11 mouse cellular contexts compared by ENCODE assay signal in genomic region chr14:37068516-37068915, GRCm38 (mm10). TPM values are rescaled to one million over a fixed set of nuclear protein-coding genes. Genes with fewer than 3 reads are reported as not detected.
A peak's percentile ranks its signal among the peaks of the same experiment; 100 is the strongest.
DNase-seq lines count a peak whose midpoint lies in the region; ATAC-seq lines count a peak whose summit lies in the region.
"Had no signal": no experiment of that assay in that cellular context is flagged by ENCODE, and none has a peak within 500 bp of the region (broad histone marks: within the 10 kb centered on the region; RNA-seq: fewer than 3 reads in every experiment).

No protein-coding gene starts in this region.

- no peak overlapping the region for H3K27ac ChIP-seq in limb, embryonic 10.5 days
- H3K27ac ChIP-seq in midbrain, embryonic 13.5 days, result no peak overlapping the region

- no peak overlapping the region for H3K4me2 ChIP-seq in midbrain, embryonic 13.5 days (replicated peaks)

- peak; percentile 35 for DNase-seq in left cerebral cortex, postnatal 4 days
- DNase-seq in left cerebral cortex, postnatal 25 days (ENCODE audit: low spot score in 2 of 2), result no peak
- DNase-seq in ZHBTc4 (ENCODE audit: low read depth, low spot score), result peak; percentile 78
- DNase-seq in embryo, embryonic 9.5 days (ENCODE audit: extremely low spot score), result peak; percentile 64
- DNase-seq in limb, embryonic 10.5 days (ENCODE audit: low spot score), result peak; percentile 83
- peak; percentile 7 to 9 for DNase-seq in thymus, postnatal 36 days
- DNase-seq in layer of hippocampus, adult 18-20 months (ENCODE audit: low spot score in 2 of 2), result no peak

- no peak for ATAC-seq in midbrain, embryonic 13.5 days

- H3K4me3 ChIP-seq in limb, embryonic 10.5 days, result no peak overlapping the region
- H3K4me3 ChIP-seq in midbrain, embryonic 13.5 days (replicated peaks), result no peak overlapping the region

- no peaks in the 10 kb centered on the region for H3K9me3 ChIP-seq in limb, embryonic 10.5 days (replicated peaks)
- no peaks in the 10 kb centered on the region for H3K9me3 ChIP-seq in midbrain, embryonic 13.5 days

- no peaks in the 10 kb centered on the region for H3K4me1 ChIP-seq in limb, embryonic 10.5 days
- no peaks in the 10 kb centered on the region for H3K4me1 ChIP-seq in midbrain, embryonic 13.5 days (replicated peaks)

- intact Hi-C loops in left cerebral cortex, postnatal 4 days (cut with DNase I), result no loop called here
- intact Hi-C loops in left cerebral cortex, postnatal 25 days (cut with DNase I), result no loop called here

- H3K9ac ChIP-seq in midbrain, embryonic 13.5 days (replicated peaks), result no peak overlapping the region

- WGBS in limb, embryonic 10.5 days, result 16% methylated on average over 9 of the region's 9 CpGs
- 20% methylated on average over 9 of the region's 9 CpGs for WGBS in midbrain, embryonic 13.5 days

- no peaks in the 10 kb centered on the region for H3K36me3 ChIP-seq in limb, embryonic 10.5 days
- no peaks in the 10 kb centered on the region for H3K36me3 ChIP-seq in midbrain, embryonic 13.5 days

- H3K27me3 ChIP-seq in limb, embryonic 10.5 days (ENCODE audit: low read depth, poor library complexity, severe bottlenecking), result no peaks in the 10 kb centered on the region
- 0 out of 2 replicates have a peak, but pooled peaks cover 4% of the 10 kb centered on the region for H3K27me3 ChIP-seq in midbrain, embryonic 13.5 days

RNA-seq across cellular contexts. Expression of gene Lrit2, which starts 0.8 kb away (rescaled TPM):
- not detected for total RNA-seq in left cerebral cortex, postnatal 4 days (2021)
- not detected for total RNA-seq in left cerebral cortex, postnatal 25 days (2021)
- polyA plus RNA-seq in limb, embryonic 10.5 days (2016; fragmentation: Nextera tagmentation; extraction: Ambion mirVana), result not detected in 2 replicates
- total RNA-seq in layer of hippocampus, adult 18-20 months (2021), result not detected
- polyA plus RNA-seq in midbrain, embryonic 13.5 days (2015; fragmentation: Nextera tagmentation; extraction: Ambion mirVana), result 0.05 TPM in 1 of 2 replicates, not detected in the other
- polyA plus RNA-seq: cortical plate, adult 2 months; lung, embryonic 16.5 days had no signal

RNA-seq across cellular contexts. Expression of gene Lrit1, which starts 13.9 kb away (rescaled TPM):
- not detected for total RNA-seq in left cerebral cortex, postnatal 4 days (2021)
- not detected for total RNA-seq in left cerebral cortex, postnatal 25 days (2021)
- not detected in 2 replicates for polyA plus RNA-seq in limb, embryonic 10.5 days (2016; fragmentation: Nextera tagmentation; extraction: Ambion mirVana)
- total RNA-seq in layer of hippocampus, adult 18-20 months (2021), result not detected
- not detected in 2 replicates for polyA plus RNA-seq in midbrain, embryonic 13.5 days (2015; fragmentation: Nextera tagmentation; extraction: Ambion mirVana)
- polyA plus RNA-seq: cortical plate, adult 2 months; lung, embryonic 16.5 days had no signal

RNA-seq across cellular contexts. Expression of gene Rgr, which starts 19.8 kb away (rescaled TPM):
- not detected for total RNA-seq in left cerebral cortex, postnatal 4 days (2021)
- not detected for total RNA-seq in left cerebral cortex, postnatal 25 days (2021)
- polyA plus RNA-seq in limb, embryonic 10.5 days (2016; fragmentation: Nextera tagmentation; extraction: Ambion mirVana), result not detected in 2 replicates
- total RNA-seq in layer of hippocampus, adult 18-20 months (2021), result not detected
- polyA plus RNA-seq in midbrain, embryonic 13.5 days (2015; fragmentation: Nextera tagmentation; extraction: Ambion mirVana), result not detected in 2 replicates
- polyA plus RNA-seq: cortical plate, adult 2 months; lung, embryonic 16.5 days; testis, adult 2 months had no signal

RNA-seq across cellular contexts. Expression of gene Cdhr1, which starts 29.6 kb away (rescaled TPM):
- total RNA-seq in left cerebral cortex, postnatal 4 days (2021), result 10 to 100 TPM in 1 of 2 experiments, 1 to 10 TPM in 1; 9.4 to 11.5 TPM
- total RNA-seq in left cerebral cortex, postnatal 25 days (2021), result 10 to 100 TPM; 11.5 to 11.9 TPM
- polyA plus RNA-seq in limb, embryonic 10.5 days (2016; fragmentation: Nextera tagmentation; extraction: Ambion mirVana), result 0.04 and 0.09 TPM in 2 replicates
- 1 to 10 TPM; 6.4 to 10.0 TPM for total RNA-seq in layer of hippocampus, adult 18-20 months (2021)
- polyA plus RNA-seq in midbrain, embryonic 13.5 days (2015; fragmentation: Nextera tagmentation; extraction: Ambion mirVana), result 0.40 and 0.54 TPM in 2 replicates

RNA-seq across cellular contexts. Expression of gene 2610528A11Rik, which starts 45.3 kb away (rescaled TPM):
- total RNA-seq in left cerebral cortex, postnatal 4 days (2021), result under 1 TPM; 0.54 to 0.72 TPM
- not detected for total RNA-seq in left cerebral cortex, postnatal 25 days (2021)
- polyA plus RNA-seq in limb, embryonic 10.5 days (2016; fragmentation: Nextera tagmentation; extraction: Ambion mirVana), result 2.7 and 3.5 TPM in 2 replicates
- not detected for total RNA-seq in layer of hippocampus, adult 18-20 months (2021)
- polyA plus RNA-seq in midbrain, embryonic 13.5 days (2015; fragmentation: Nextera tagmentation; extraction: Ambion mirVana), result not detected in 2 replicates

Comparison
In these comparisons a context has a peak if more than half of its experiments do, and no peak if none do; other contexts are left out.
1. DNase-seq: peak in left cerebral cortex, postnatal 4 days (single experiment), ZHBTc4 (single experiment), embryo, embryonic 9.5 days (single experiment), limb, embryonic 10.5 days (single experiment) and thymus, postnatal 36 days (2 of 2); none in left cerebral cortex, postnatal 25 days (0 of 2) and layer of hippocampus, adult 18-20 months (0 of 2).